Mouse (Mus musculus) kidney, embryonic 15.5 days (tissue): ENCODE data around the gene Ankrd17. TPM values are rescaled to one million over a fixed set of nuclear protein-coding genes. Genes with fewer than 3 reads are reported as not detected.
A peak's percentile ranks its signal among the peaks of the same experiment; 100 is the strongest.

ENCODE experiments used
- ATAC-seq: fragments of 200-750 bp; cut with Nextera tagmentation; replicated peaks from 2 replicates; pipeline ENCODE4 v1.8.0; 2017; ENCODE audit warnings: moderate TSS enrichment; ENCODE audit not compliant: low FRiP score
- H3K27ac ChIP-seq: fragments of 300-500 bp; sonication (generic); 2 replicates; pipeline ENCODE4 v1.5.1; 2015; ENCODE audit warnings: mild to moderate bottlenecking, inconsistent platforms
- H3K27me3 ChIP-seq: fragments of 300-500 bp; sonication (generic); 2 replicates; pipeline ENCODE4 v1.6.1; 2015; ENCODE audit warnings: inconsistent platforms
- H3K36me3 ChIP-seq: fragments of 300-500 bp; sonication (generic); 2 replicates; pipeline ENCODE4 v1.6.1; 2015; ENCODE audit warnings: inconsistent platforms
- H3K4me1 ChIP-seq: fragments of 300-500 bp; sonication (generic); 2 replicates; pipeline ENCODE4 v1.6.1; 2015; ENCODE audit warnings: inconsistent platforms
- H3K4me2 ChIP-seq: fragments of 300-500 bp; sonication (generic); 2 replicates; pipeline ENCODE4 v1.6.1; 2015; ENCODE audit warnings: moderate library complexity, mild to moderate bottlenecking, inconsistent platforms
- H3K4me3 ChIP-seq: fragments of 300-500 bp; sonication (generic); replicated peaks from 2 replicates; pipeline ENCODE4 v1.5.1; 2015; ENCODE audit warnings: mild to moderate bottlenecking, inconsistent platforms
- H3K9ac ChIP-seq: fragments of 300-500 bp; sonication (generic); 2 replicates; pipeline ENCODE4 v1.6.1; 2015; ENCODE audit warnings: mild to moderate bottlenecking, inconsistent platforms
- H3K9me3 ChIP-seq: fragments of 300-500 bp; sonication (generic); replicated peaks from 2 replicates; pipeline ENCODE4 v1.6.1; 2016; ENCODE audit warnings: inconsistent platforms
- WGBS: fragments of 180-500 bp; shearing (Covaris S2); methylation state at CpG from one replicate; pipeline ENCODE4 v1.1.7; 2015; ENCODE audit warnings: mixed read lengths; 5-methylcytosine and 5-hydroxymethylcytosine counted together
- polyA plus RNA-seq: library from polyadenylated mRNA; unstranded; fragments of >200 nt; fragmentation: Nextera tagmentation; extraction: Ambion mirVana; gene quantifications from 2 replicates; pipeline ENCODE4 v1.2.1, GENCODE M21; 2015

Gene Ankrd17
- 25.3 and 26.3 TPM in 2 replicates for polyA plus RNA-seq

DNA sequence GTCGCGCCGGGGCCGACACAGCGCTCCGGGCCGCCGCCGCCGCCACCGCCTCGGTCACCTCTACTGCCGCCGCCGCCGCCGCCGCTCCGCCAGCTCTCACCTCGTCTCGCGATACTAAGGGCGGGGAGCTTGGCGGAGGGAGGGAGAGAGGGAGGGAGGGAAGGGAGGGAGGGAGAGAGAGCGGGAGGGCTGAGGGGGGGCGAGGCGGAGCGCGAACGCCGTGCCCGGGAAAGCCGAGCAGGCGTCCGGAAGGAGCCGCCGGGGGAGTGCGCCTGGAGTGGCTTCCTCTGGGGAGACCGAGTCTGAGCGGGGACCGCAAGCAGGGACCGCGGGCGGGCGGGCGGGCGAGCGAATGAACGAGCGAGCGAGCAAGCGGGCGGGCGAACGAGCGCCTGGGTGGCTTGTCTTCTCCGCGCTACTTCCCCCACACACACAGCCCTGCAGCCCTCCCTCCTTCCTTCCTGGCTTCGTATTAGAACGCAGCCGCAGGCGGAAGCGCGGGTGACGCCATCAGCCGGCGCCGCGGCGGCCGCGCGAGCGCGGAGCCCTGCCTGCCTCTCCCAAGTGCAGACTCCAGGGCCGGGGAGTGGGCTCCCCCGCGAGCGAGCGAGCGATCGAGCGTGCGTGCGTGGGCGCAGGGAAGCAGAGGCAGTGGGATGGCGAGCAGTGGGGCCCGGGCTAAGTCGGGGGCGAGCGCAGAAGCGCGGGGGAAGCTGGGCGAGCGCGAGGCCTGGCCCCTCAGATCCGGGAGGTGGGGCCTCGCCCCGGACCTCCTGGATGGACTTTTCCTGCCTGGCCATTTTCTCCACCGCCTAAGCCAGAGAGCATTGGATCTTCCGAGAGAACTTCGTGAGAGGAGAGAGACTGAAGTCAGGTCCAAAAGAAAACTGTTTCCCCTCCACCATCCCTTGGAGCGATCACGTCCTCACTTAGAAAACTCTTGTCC, at the start of gene Ankrd17:
Gene Ankrd17, minus strand, starts transcription at position 457 of the 946 bp plus-strand sequence.
- peak; percentile 94 for ATAC-seq
- Histone ChIP-seq H3K27ac (peak within 1 kb of the TSS; percentile 100), H3K4me2 (peak within 1 kb of the TSS; percentile 67), H3K4me1 (peaks cover 20% of the 10 kb centered on the region), H3K4me3 (peak within 1 kb of the TSS; percentile 78), H3K9ac (peak within 1 kb of the TSS; percentile 97), H3K27me3 (no peaks in the 10 kb centered on the region), H3K9me3 (no peaks in the 10 kb centered on the region), H3K36me3 (peaks cover 5% of the 10 kb centered on the region; the same call in 1 of the 2 replicates)
- WGBS, result under 1% methylated on average over 74 of the region's 104 CpGs

DNA sequence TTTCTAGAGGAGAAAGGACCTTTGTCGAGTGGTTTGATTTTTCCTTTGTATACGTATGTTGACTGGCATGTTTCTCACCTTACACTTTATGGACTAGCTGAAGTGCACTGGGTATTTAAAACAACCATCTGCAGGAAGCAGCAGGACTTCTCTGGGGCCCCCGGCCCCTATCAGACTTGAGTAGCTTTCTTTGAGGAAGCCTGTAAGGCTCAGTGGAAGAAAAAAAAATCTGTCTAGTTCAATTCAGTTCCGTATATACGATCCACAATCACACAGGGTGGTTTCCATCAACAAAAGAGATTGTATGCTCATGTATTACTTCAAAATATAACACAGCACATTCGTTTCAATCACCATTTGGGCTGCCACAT, 48.5 kb upstream of the Ankrd17 start:
- Histone ChIP-seq H3K4me1 (no peaks in the 10 kb centered on the region), H3K9me3 (no peaks in the 10 kb centered on the region), H3K36me3 (no peaks in the 10 kb centered on the region), H3K4me3 (no peak overlapping the region), H3K4me2 (no peak overlapping the region), H3K9ac (no peak overlapping the region), H3K27ac (no peak overlapping the region), H3K27me3 (no peaks in the 10 kb centered on the region)
- no peak for ATAC-seq
- WGBS, result 51% methylated on average over 6 of the region's 6 CpGs

DNA sequence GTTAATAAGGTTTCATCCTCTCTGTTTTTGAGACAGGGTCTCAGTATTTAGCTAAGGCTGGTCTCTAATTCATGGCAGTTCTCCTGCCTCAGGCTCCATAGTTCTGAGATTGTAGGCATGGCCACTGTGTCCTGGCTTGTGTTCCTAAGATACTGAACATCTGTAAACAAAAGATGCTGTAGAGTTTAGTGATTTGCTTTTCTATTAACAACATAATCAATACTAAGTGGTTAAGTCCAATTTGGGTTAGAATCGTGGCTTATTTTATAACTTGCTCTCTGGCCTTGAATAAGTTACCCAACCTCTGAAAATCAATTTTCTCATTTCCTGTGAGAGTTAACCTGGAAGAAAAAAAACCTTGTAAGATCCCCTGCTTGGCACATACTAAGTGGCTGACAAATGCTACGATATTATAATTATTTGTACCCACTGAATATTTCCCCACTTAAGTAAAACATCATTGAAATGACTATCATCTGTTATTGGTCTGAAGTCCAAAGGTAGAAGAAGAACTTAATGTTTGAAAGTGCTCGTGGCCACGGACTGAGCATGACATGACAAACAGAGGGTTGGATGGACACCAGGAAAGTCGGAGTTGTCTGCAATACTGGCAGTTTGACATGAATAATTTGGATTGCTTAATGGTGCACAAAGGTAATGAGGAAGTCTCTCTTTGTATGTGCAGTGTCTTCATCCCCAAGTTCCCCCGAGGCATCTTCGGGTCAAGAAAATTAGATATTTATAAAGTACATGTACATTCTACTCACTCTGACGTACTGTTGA, 48.0 kb upstream of the Ankrd17 start:
- Histone ChIP-seq H3K27me3 (no peaks in the 10 kb centered on the region), H3K9me3 (no peaks in the 10 kb centered on the region), H3K27ac (no peak overlapping the region), H3K4me1 (no peaks in the 10 kb centered on the region), H3K9ac (no peak overlapping the region), H3K36me3 (no peaks in the 10 kb centered on the region), H3K4me2 (no peak overlapping the region), H3K4me3 (no peak overlapping the region)
- 75% methylated on average over 8 of the region's 8 CpGs for WGBS
- ATAC-seq, result no peak

DNA sequence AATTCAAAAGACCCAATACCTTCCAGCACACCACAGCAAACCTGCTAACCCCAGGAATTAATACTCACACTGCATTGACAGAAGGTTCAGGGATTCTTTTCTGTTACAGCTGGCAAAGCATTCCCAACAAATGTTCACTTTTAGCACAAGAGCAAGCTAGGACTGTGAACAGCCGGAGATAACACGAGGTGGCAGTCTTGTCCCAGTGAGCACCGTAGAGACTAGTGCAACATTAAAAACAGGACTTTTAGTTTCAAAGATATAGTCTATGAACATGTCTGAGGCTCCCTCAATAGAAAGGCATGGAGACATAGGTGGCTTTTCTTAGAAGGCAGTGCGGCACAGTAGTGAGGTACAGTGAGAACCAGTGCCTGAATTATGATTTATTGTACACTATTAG, 38.8 kb upstream of the Ankrd17 start:
- H3K36me3 ChIP-seq, result no peaks in the 10 kb centered on the region
- H3K4me2 ChIP-seq, result no peak overlapping the region
- peak; percentile 60; the same call in 1 of the 2 replicates for ATAC-seq
- no peaks in the 10 kb centered on the region for H3K4me1 ChIP-seq
- WGBS, result 82% methylated on average over 4 of the region's 4 CpGs
- no peak overlapping the region for H3K9ac ChIP-seq
- no peak overlapping the region for H3K27ac ChIP-seq
- H3K27me3 ChIP-seq, result no peaks in the 10 kb centered on the region
- H3K4me3 ChIP-seq, result no peak overlapping the region
- H3K9me3 ChIP-seq, result no peaks in the 10 kb centered on the region

DNA sequence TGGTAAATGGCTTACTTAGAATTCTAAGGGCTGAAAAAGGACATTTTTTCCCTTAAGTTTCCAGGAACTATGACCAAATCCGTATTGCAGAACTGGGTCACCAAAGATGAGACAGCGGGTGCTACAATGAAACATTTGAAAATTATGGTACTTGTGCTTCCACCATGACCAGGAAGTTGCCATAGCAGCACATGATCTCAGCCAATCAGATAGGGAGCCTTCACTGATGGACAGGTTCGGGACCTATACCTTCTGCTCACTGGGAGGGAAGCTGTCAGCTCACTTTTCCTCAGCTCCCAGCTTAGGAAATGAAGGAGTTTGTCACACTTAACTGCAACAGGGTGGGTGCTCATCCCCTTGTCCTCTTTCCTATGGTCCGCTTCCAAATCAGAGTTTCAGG, 30.4 kb upstream of the Ankrd17 start:
- Histone ChIP-seq H3K4me2 (no peak overlapping the region), H3K36me3 (no peaks in the 10 kb centered on the region), H3K4me3 (no peak overlapping the region), H3K9ac (no peak overlapping the region), H3K4me1 (no peaks in the 10 kb centered on the region), H3K27me3 (no peaks in the 10 kb centered on the region), H3K27ac (no peak overlapping the region), H3K9me3 (no peaks in the 10 kb centered on the region)
- WGBS, result 92% methylated on average over 4 of the region's 4 CpGs
- no peak for ATAC-seq

DNA sequence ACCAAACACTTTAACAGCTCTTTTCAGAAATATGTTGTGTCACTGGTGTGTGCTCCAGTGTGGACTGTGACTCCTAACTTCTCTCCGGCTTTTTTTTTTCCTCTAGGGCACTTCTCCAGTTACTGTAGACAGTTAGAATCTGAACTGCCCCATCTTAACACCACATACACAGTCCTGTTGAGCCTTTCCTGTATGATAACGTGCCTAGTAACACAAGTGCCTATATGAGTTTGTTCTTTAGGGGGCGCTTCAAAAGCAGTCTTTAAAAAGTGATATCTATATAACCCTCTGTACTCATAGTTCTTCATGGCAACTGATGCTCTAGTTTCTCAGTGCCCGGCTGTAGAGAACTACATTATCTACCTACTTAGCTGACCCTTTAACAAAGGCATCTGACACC, 27.9 kb upstream of the Ankrd17 start:
- no peak overlapping the region for H3K4me2 ChIP-seq
- H3K27me3 ChIP-seq, result no peaks in the 10 kb centered on the region
- no peak overlapping the region for H3K27ac ChIP-seq
- no peak overlapping the region for H3K9ac ChIP-seq
- no peak for ATAC-seq
- WGBS, result 75% methylated on average over 4 of the region's 4 CpGs
- no peak overlapping the region for H3K4me3 ChIP-seq
- no peaks in the 10 kb centered on the region for H3K4me1 ChIP-seq
- H3K36me3 ChIP-seq, result no peaks in the 10 kb centered on the region
- H3K9me3 ChIP-seq, result no peaks in the 10 kb centered on the region

DNA sequence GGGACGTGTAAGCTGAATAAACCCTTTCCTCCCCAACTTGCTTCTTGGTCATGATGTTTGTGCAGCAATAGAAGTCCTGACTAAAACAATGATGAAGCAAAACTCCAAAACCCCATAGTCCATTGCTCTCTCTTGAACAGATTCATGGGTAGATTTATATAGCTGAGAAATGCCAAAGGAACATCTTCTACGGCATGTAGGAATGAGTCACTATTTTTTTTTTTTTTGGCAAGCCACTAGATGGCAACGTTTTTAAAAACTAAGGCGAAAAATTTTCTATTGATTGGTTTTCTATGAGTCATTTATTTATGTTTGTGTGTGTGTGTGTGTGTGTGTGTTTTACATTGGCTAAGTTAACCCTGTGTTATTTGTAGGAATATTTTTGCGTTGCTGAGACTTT, 27.4 kb upstream of the Ankrd17 start:
- no peak overlapping the region for H3K4me3 ChIP-seq
- no peaks in the 10 kb centered on the region for H3K4me1 ChIP-seq
- H3K4me2 ChIP-seq, result no peak overlapping the region
- H3K9me3 ChIP-seq, result no peaks in the 10 kb centered on the region
- H3K36me3 ChIP-seq, result no peaks in the 10 kb centered on the region
- no peaks in the 10 kb centered on the region for H3K27me3 ChIP-seq
- WGBS, result 63% methylated on average over 5 of the region's 5 CpGs
- no peak for ATAC-seq
- no peak overlapping the region for H3K27ac ChIP-seq
- H3K9ac ChIP-seq, result no peak overlapping the region

DNA sequence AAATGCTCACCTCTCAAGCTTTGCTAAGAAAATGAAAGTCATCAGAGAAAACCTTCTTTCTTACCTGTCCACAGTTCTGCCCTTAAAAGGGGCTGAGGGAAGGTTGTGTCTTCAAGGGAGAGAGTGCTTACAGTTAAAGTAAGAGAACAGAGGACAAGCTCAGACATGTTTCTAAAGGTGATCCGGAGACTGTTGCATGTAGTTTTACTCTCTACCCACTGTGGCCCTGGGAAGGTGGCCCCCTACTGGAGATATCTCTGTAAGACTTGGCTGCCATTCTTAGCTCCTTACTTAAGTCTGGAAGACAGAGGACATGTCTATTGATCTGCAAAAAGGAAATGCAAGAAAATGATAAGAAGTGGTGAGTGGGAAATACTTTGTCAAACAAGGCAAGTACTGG, 16.7 kb upstream of the Ankrd17 start:
- Histone ChIP-seq H3K4me1 (no peaks in the 10 kb centered on the region), H3K27me3 (no peaks in the 10 kb centered on the region), H3K27ac (no peak overlapping the region), H3K4me2 (no peak overlapping the region), H3K4me3 (no peak overlapping the region), H3K36me3 (no peaks in the 10 kb centered on the region), H3K9me3 (no peaks in the 10 kb centered on the region), H3K9ac (no peak overlapping the region)
- 56% methylated on average over 1 of the region's 1 CpGs for WGBS
- ATAC-seq, result no peak

DNA sequence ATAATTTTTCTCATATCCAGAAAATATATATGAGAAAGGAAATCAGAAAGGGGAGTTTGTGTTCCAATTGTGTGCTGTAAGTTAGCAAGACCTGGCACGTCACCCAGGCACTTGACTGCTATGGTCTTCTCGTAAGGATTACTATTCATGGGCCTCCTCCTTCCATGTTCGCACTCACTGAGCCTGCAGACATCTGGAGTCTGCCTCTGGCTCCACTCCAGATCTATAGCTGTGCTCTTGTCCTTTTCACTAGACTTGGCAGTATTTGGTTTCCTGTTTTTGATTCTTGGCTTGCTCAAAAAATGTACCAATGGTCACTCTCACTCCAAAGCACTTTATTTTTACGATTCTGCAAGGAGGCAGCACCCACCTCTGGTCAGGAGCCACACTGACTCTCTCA, 15.1 kb upstream of the Ankrd17 start:
- Histone ChIP-seq H3K4me1 (no peaks in the 10 kb centered on the region), H3K9ac (no peak overlapping the region), H3K4me2 (no peak overlapping the region), H3K36me3 (no peaks in the 10 kb centered on the region), H3K4me3 (no peak overlapping the region), H3K27ac (no peak overlapping the region), H3K27me3 (no peaks in the 10 kb centered on the region), H3K9me3 (no peaks in the 10 kb centered on the region)
- 69% methylated on average over 4 of the region's 4 CpGs for WGBS
- no peak for ATAC-seq

DNA sequence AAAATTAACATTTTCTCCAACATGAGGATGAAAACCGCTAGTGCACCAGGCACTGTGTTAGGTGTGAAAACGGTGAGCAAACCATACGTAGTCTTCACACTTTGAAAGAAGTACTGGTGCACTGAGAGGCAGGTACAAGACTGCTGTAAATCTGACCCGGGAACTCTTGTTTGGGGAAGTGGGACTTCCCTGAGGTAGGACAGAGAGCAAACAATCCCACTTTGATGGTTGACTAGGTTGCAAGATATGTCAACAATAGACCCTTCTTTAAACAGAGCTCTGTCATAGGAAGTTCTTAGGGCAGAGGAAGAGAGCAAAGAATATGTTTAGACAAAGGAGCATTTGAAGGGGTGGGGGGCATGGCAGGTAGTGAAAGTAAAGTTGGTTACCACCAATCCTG, 7.3 kb upstream of the Ankrd17 start:
- no peak overlapping the region for H3K27ac ChIP-seq
- H3K4me2 ChIP-seq, result no peak overlapping the region
- WGBS, result 91% methylated on average over 4 of the region's 4 CpGs
- H3K9ac ChIP-seq, result no peak overlapping the region
- no peak overlapping the region for H3K4me3 ChIP-seq
- H3K9me3 ChIP-seq, result no peaks in the 10 kb centered on the region
- H3K4me1 ChIP-seq, result no peaks in the 10 kb centered on the region
- no peak for ATAC-seq
- no peaks in the 10 kb centered on the region; the same call in 1 of the 2 replicates for H3K27me3 ChIP-seq
- no peaks in the 10 kb centered on the region for H3K36me3 ChIP-seq

DNA sequence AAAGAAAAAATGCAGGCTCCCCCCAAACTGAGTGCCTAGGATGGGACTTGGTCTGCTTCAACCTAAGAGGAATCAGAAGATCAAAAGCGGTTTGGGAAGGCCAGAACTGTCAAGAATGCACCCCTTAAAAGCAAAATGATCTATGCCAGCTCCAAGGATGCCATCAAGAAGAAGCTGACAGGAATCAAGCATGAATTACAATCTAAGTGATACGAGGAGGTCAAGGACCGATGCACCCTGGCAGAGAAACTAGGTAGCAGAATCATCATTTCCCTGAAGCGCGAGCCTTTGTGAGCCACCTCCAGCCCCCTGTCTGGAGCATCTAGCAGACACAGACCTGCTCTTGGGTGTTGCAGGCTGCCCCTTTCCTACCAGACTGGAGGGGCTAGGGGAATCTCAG, 4.0 kb upstream of the Ankrd17 start:
- H3K27me3 ChIP-seq, result no peaks in the 10 kb centered on the region; the same call in 1 of the 2 replicates
- peaks cover 5% of the 10 kb centered on the region for H3K4me1 ChIP-seq
- no peak overlapping the region for H3K4me3 ChIP-seq
- H3K27ac ChIP-seq, result no peak overlapping the region
- H3K4me2 ChIP-seq, result no peak overlapping the region
- no peak overlapping the region for H3K9ac ChIP-seq
- no peak for ATAC-seq
- 76% methylated on average over 5 of the region's 5 CpGs for WGBS
- no peaks in the 10 kb centered on the region for H3K36me3 ChIP-seq
- H3K9me3 ChIP-seq, result no peaks in the 10 kb centered on the region

DNA sequence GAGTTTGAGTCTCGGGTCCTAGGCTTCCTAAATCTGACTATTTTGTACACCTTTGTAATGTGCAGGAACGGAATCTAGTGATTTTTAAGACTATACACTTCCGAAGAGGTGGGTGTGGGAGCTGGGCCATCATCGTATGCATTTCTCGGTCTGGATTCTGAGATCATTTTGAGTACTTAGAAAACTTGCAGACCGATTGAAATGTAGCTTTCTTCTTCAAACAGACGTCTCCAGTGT, 608 bp upstream of the Ankrd17 start, which contains the start of gene Gm9958:
Gene Gm9958, plus strand, starts transcription at position 138 of the 237 bp plus-strand sequence.
- ATAC-seq, result no peak
- H3K27ac ChIP-seq, result peak within 1 kb of the TSS; percentile 100
- peak within 1 kb of the TSS; percentile 97 for H3K9ac ChIP-seq
- H3K27me3 ChIP-seq, result no peaks in the 10 kb centered on the region
- H3K4me3 ChIP-seq, result peak within 1 kb of the TSS; percentile 78
- no peaks in the 10 kb centered on the region for H3K9me3 ChIP-seq
- H3K4me2 ChIP-seq, result peak within 1 kb of the TSS; percentile 67
- WGBS, result 3% methylated on average over 7 of the region's 7 CpGs
- H3K36me3 ChIP-seq, result peaks cover 5% of the 10 kb centered on the region; the same call in 1 of the 2 replicates
- peaks cover 20% of the 10 kb centered on the region for H3K4me1 ChIP-seq
